Mouse (Mus musculus) stomach, embryonic 16.5 days (tissue): Measurements from ENCODE around the gene Gsto2. TPM values are rescaled to one million over a fixed set of nuclear protein-coding genes. Genes with fewer than 3 reads are reported as not detected.
A peak's percentile ranks its signal among the peaks of the same experiment; 100 is the strongest.

Experiments used
- ATAC-seq: fragments of 200-750 bp; cut with Nextera tagmentation; 2 replicates; pipeline ENCODE4 v1.8.0; 2017; ENCODE audit warnings: moderate number of reproducible peaks, moderate TSS enrichment; ENCODE audit not compliant: insufficient read depth, low FRiP score
- H3K27ac ChIP-seq: fragments of 300-500 bp; sonication (generic); 2 replicates; pipeline ENCODE4 v1.5.1; 2014; ENCODE audit warnings: low read length
- H3K27me3 ChIP-seq: fragments of 300-500 bp; sonication (generic); 2 replicates; pipeline ENCODE4 v1.6.1; 2014; ENCODE audit warnings: low read length, control low read depth, mixed read lengths; ENCODE audit not compliant: control insufficient read depth, insufficient read depth
- H3K36me3 ChIP-seq: fragments of 300-500 bp; sonication (generic); 2 replicates; pipeline ENCODE4 v1.6.1; 2014; ENCODE audit warnings: low read length; ENCODE audit not compliant: control insufficient read depth, insufficient read depth
- H3K4me1 ChIP-seq: fragments of 300-500 bp; sonication (generic); 2 replicates; pipeline ENCODE4 v1.6.1; 2014; ENCODE audit warnings: low read length, control low read depth, mixed read lengths; ENCODE audit not compliant: control insufficient read depth, insufficient read depth
- H3K4me2 ChIP-seq: fragments of 300-500 bp; sonication (generic); 2 replicates; pipeline ENCODE4 v1.6.1; 2014; ENCODE audit warnings: low read depth, low read length, mixed read lengths
- H3K4me3 ChIP-seq: fragments of 300-500 bp; sonication (generic); replicated peaks from 2 replicates; pipeline ENCODE4 v1.5.1; 2014; ENCODE audit warnings: mild to moderate bottlenecking, low read length
- H3K9ac ChIP-seq: fragments of 300-500 bp; sonication (generic); 2 replicates; pipeline ENCODE4 v1.6.1; 2014; ENCODE audit warnings: low read length
- H3K9me3 ChIP-seq: fragments of 300-500 bp; sonication (generic); replicated peaks from 2 replicates; pipeline ENCODE4 v1.6.1; 2016; ENCODE audit warnings: low read length, control low read depth; ENCODE audit not compliant: control insufficient read depth
- WGBS: fragments of 180-500 bp; shearing (Covaris S2); extraction: QIAGEN DNeasy Blood & Tissue Kit; methylation state at CpG from one replicate; pipeline ENCODE4 v1.1.7; 2014; 5-methylcytosine and 5-hydroxymethylcytosine counted together
- polyA plus RNA-seq: library from polyadenylated mRNA; unstranded; fragments of >200 nt; fragmentation: Nextera tagmentation; extraction: Ambion mirVana; gene quantifications from 2 replicates; pipeline ENCODE4 v1.2.1, GENCODE M21; 2015

The Gsto2 gene
- polyA plus RNA-seq, 1 experiment from 2014 or later: 2.0 TPM

GRCm38 (mm10) chr19:47854796-47855783 lies 10.2 kb upstream of the Gsto2 start, which contains the start of gene Gsto1:
TSS of gene Gsto1 (plus strand) at chr19:47854970.
- H3K4me1 ChIP-seq: peaks cover 15% of the 10 kb centered on the region
- no peaks in the 10 kb centered on the region for H3K27me3 ChIP-seq
- under 1% methylated on average over 60 of the region's 60 CpGs for WGBS
- H3K36me3 ChIP-seq: no peaks in the 10 kb centered on the region; the same call in 1 of the 2 replicates
- peak; percentile 94 for ATAC-seq
- peak within 1 kb of the TSS; percentile 94 for H3K4me2 ChIP-seq
- no peaks in the 10 kb centered on the region for H3K9me3 ChIP-seq
- peak within 1 kb of the TSS; percentile 94 for H3K27ac ChIP-seq
- H3K4me3 ChIP-seq: peak within 1 kb of the TSS; percentile 78
- peak within 1 kb of the TSS; percentile 93 for H3K9ac ChIP-seq

- H3K36me3 ChIP-seq: no peaks in the 10 kb centered on the region; the same call in 1 of the 2 replicates
- no peaks in the 10 kb centered on the region for H3K27me3 ChIP-seq
- no peak for ATAC-seq
- H3K4me1 ChIP-seq: peaks cover 15% of the 10 kb centered on the region
- H3K9me3 ChIP-seq: no peaks in the 10 kb centered on the region
- peak overlapping the region; percentile 19; the same call in 1 of the 2 replicates for H3K4me3 ChIP-seq
- peak overlapping the region; percentile 20 for H3K4me2 ChIP-seq
- WGBS: 71% methylated on average over 18 of the region's 18 CpGs
- peak overlapping the region; percentile 27; the same call in 1 of the 2 replicates for H3K9ac ChIP-seq
- peak overlapping the region; percentile 79 for H3K27ac ChIP-seq
Observed at GRCm38 (mm10) chr19:47857957-47858942, 7.1 kb upstream of the Gsto2 start.

GRCm38 (mm10) chr19:47859180-47859579 lies 6.2 kb upstream of the Gsto2 start:
- 75% methylated on average over 8 of the region's 8 CpGs for WGBS
- peak overlapping the region; percentile 79 for H3K27ac ChIP-seq

GRCm38 (mm10) chr19:47862581-47862980 lies 2.8 kb upstream of the Gsto2 start:
- Histone ChIP-seq H3K36me3 (no peaks in the 10 kb centered on the region; the same call in 1 of the 2 replicates), H3K4me1 (peaks cover 3% of the 10 kb centered on the region; the same call in 1 of the 2 replicates), H3K27ac (no peak overlapping the region), H3K27me3 (no peaks in the 10 kb centered on the region), H3K9me3 (no peaks in the 10 kb centered on the region), H3K9ac (no peak overlapping the region), H3K4me2 (no peak overlapping the region), H3K4me3 (no peak overlapping the region)
- ATAC-seq: no peak
- 96% methylated on average over 3 of the region's 3 CpGs for WGBS

More at GRCm38 (mm10) chr19:47859180-47859579, 6.2 kb upstream of the Gsto2 start:
- Histone ChIP-seq H3K9me3 (no peaks in the 10 kb centered on the region), H3K27me3 (no peaks in the 10 kb centered on the region), H3K9ac (no peak overlapping the region), H3K4me3 (no peak overlapping the region), H3K36me3 (no peaks in the 10 kb centered on the region; the same call in 1 of the 2 replicates), H3K4me1 (peaks cover 9% of the 10 kb centered on the region), H3K4me2 (peak overlapping the region; percentile 20)
- ATAC-seq: no peak

GRCm38 (mm10) chr19:47864051-47864450 lies 1.3 kb upstream of the Gsto2 start:
- no peak for ATAC-seq
- no peak overlapping the region for H3K4me3 ChIP-seq
- H3K27me3 ChIP-seq: no peaks in the 10 kb centered on the region
- H3K4me1 ChIP-seq: peaks cover 3% of the 10 kb centered on the region; the same call in 1 of the 2 replicates
- no peaks in the 10 kb centered on the region for H3K9me3 ChIP-seq
- 95% methylated on average over 9 of the region's 9 CpGs for WGBS
- H3K4me2 ChIP-seq: no peak overlapping the region
- H3K36me3 ChIP-seq: no peaks in the 10 kb centered on the region; the same call in 1 of the 2 replicates
- H3K9ac ChIP-seq: no peak overlapping the region
- H3K27ac ChIP-seq: no peak overlapping the region

GRCm38 (mm10) chr19:47864721-47865120 lies 613 bp upstream of the Gsto2 start:
- Histone ChIP-seq H3K36me3 (no peaks in the 10 kb centered on the region), H3K9me3 (no peaks in the 10 kb centered on the region), H3K4me2 (peak overlapping the region; percentile 88), H3K9ac (no peak overlapping the region), H3K4me1 (peaks cover 3% of the 10 kb centered on the region; the same call in 1 of the 2 replicates), H3K27ac (no peak overlapping the region), H3K4me3 (peak overlapping the region; percentile 70), H3K27me3 (no peaks in the 10 kb centered on the region)
- 79% methylated on average over 7 of the region's 7 CpGs for WGBS
- ATAC-seq: no peak

GRCm38 (mm10) chr19:47867628-47868175 lies 2.4 kb downstream of the Gsto2 start:
- no peak overlapping the region for H3K4me3 ChIP-seq
- no peaks in the 10 kb centered on the region for H3K9me3 ChIP-seq
- H3K27me3 ChIP-seq: no peaks in the 10 kb centered on the region
- no peak overlapping the region for H3K9ac ChIP-seq
- no peaks in the 10 kb centered on the region for H3K36me3 ChIP-seq
- peaks cover 3% of the 10 kb centered on the region; the same call in 1 of the 2 replicates for H3K4me1 ChIP-seq
- WGBS: 51% methylated on average over 4 of the region's 4 CpGs
- no peak overlapping the region for H3K4me2 ChIP-seq
- no peak for ATAC-seq
- H3K27ac ChIP-seq: no peak overlapping the region

GRCm38 (mm10) chr19:47868951-47869350 lies 3.6 kb downstream of the Gsto2 start:
- Histone ChIP-seq H3K36me3 (no peaks in the 10 kb centered on the region), H3K27ac (peak overlapping the region; percentile 36; the same call in 1 of the 2 replicates), H3K27me3 (no peaks in the 10 kb centered on the region), H3K4me1 (peaks cover 3% of the 10 kb centered on the region; the same call in 1 of the 2 replicates), H3K9ac (no peak overlapping the region), H3K4me3 (no peak overlapping the region), H3K9me3 (no peaks in the 10 kb centered on the region), H3K4me2 (no peak overlapping the region)
- ATAC-seq: no peak
- 48% methylated on average over 4 of the region's 4 CpGs for WGBS
